Mouse (Mus musculus) common myeloid progenitor, adult 5-6 weeks (primary cell): ENCODE measurements at regions not wholly inside any gene's neighbourhood (a gene's known extent, or its start where the extent isn't known, plus 50 kb on each side); places are given as distances from the start of the nearest gene placed in this dataset.

Experiments
- ATAC-seq: replicated peaks from 2 replicates; pipeline ENCODE4 v1.8.0; 2016; ENCODE audit warnings: low read depth, mild to moderate bottlenecking, moderate TSS enrichment, inconsistent platforms; ENCODE audit not compliant: poor library complexity, severe bottlenecking

GRCm38 (mm10) chr16:29850616-29851015, 213.6 kb upstream of the Hes1 start:
- ATAC-seq = no peak

- no peak for ATAC-seq
These were observed 212.4 kb upstream of the Hes1 start for GRCm38 (mm10) chr16:29851827-29852226.

- ATAC-seq = no peak
These were observed 209.2 kb upstream of the Hes1 start for GRCm38 (mm10) chr16:29854805-29855565.

- ATAC-seq = no peak
These were observed 207.6 kb upstream of the Hes1 start for GRCm38 (mm10) chr16:29856545-29856944.

GRCm38 (mm10) chr16:29858645-29859044, 205.5 kb upstream of the Hes1 start:
- no peak for ATAC-seq

- no peak for ATAC-seq
These were observed 203.9 kb upstream of the Hes1 start for GRCm38 (mm10) chr16:29860306-29860705.

GRCm38 (mm10) chr16:29861056-29861455, 203.1 kb upstream of the Hes1 start:
- ATAC-seq = no peak

GRCm38 (mm10) chr16:29865075-29865740, 199.0 kb upstream of the Hes1 start:
- ATAC-seq = peak; percentile 75

- no peak for ATAC-seq
These were observed 192.8 kb upstream of the Hes1 start for GRCm38 (mm10) chr16:29871395-29871794.

- ATAC-seq = no peak
These were observed 188.0 kb upstream of the Hes1 start for GRCm38 (mm10) chr16:29876196-29876595.

- no peak for ATAC-seq
These were observed 186.6 kb upstream of the Hes1 start for GRCm38 (mm10) chr16:29877372-29878123.

- ATAC-seq = no peak
These were observed 184.5 kb upstream of the Hes1 start for GRCm38 (mm10) chr16:29879665-29880064.

GRCm38 (mm10) chr16:29881497-29881896, 182.7 kb upstream of the Hes1 start:
- no peak for ATAC-seq

GRCm38 (mm10) chr16:29882226-29882972, 181.8 kb upstream of the Hes1 start:
- no peak for ATAC-seq

- ATAC-seq = no peak
These were observed 180.8 kb upstream of the Hes1 start for GRCm38 (mm10) chr16:29883252-29883992.

- ATAC-seq = peak; percentile 70
These were observed 179.3 kb upstream of the Hes1 start for GRCm38 (mm10) chr16:29884899-29885298.

GRCm38 (mm10) chr16:29886755-29887154, 177.4 kb upstream of the Hes1 start:
- no peak for ATAC-seq

GRCm38 (mm10) chr16:29889346-29889745, 174.8 kb upstream of the Hes1 start:
- no peak for ATAC-seq

GRCm38 (mm10) chr16:29891472-29891871, 172.7 kb upstream of the Hes1 start:
- ATAC-seq = 0 out of 2 replicates have a peak, but pooled peaks have one; percentile 25
